ENCODE assay signal across 8 mouse cellular contexts in genomic region chr10:41684548-41684996, GRCm38 (mm10). TPM values are rescaled to one million over a fixed set of nuclear protein-coding genes. Genes with fewer than 3 reads are reported as not detected.
DNase-seq lines count a peak whose midpoint lies in the region; ATAC-seq and TF ChIP-seq lines count a peak whose summit lies in the region.

No protein-coding gene starts in this region.

- H3K9me3 ChIP-seq in ES-E14 (ENCODE audit: control insufficient read depth, insufficient read depth, low read depth, low read length), result no peaks in the 10 kb centered on the region
- peaks cover 8% of the 10 kb centered on the region; the same call in 1 of the 2 replicates for H3K9me3 ChIP-seq in hindbrain, embryonic 10.5 days
- peaks cover 7% of the 10 kb centered on the region; the same call in 1 of the 2 replicates for H3K9me3 ChIP-seq in limb, embryonic 12.5 days
- H3K9me3 ChIP-seq in midbrain, postnatal 0 days (ENCODE audit: low read length), result 0 out of 2 replicates have a peak, but pooled peaks cover 4% of the 10 kb centered on the region

- H3K4me1 ChIP-seq in ES-E14 (ENCODE audit: control insufficient read depth in 2 of 2, insufficient read depth in 2 of 2, low read length in 2 of 2, poor library complexity in 1 of 2), result peaks cover 0 to 4% of the 10 kb centered on the region in 2 experiments; a peak in 1 of 4 replicates
- H3K4me1 ChIP-seq in hindbrain, embryonic 10.5 days (replicated peaks), result peaks cover 7% of the 10 kb centered on the region
- no peaks in the 10 kb centered on the region; the same call in 1 of the 2 replicates for H3K4me1 ChIP-seq in limb, embryonic 12.5 days (replicated peaks)
- no peaks in the 10 kb centered on the region for H3K4me1 ChIP-seq in midbrain, postnatal 0 days (ENCODE audit: insufficient read depth, low read length)

- H3K27me3 ChIP-seq in hindbrain, embryonic 10.5 days (ENCODE audit: insufficient read depth, poor library complexity, severe bottlenecking), result peaks cover 29% of the 10 kb centered on the region
- peaks cover 9% of the 10 kb centered on the region; the same call in 1 of the 2 replicates for H3K27me3 ChIP-seq in limb, embryonic 12.5 days
- H3K27me3 ChIP-seq in midbrain, postnatal 0 days (ENCODE audit: insufficient read depth, low read length), result 0 out of 2 replicates have a peak, but pooled peaks cover 6% of the 10 kb centered on the region

- peak; percentile 15; the same call in 1 of the 2 replicates for TF ChIP-seq CTCF in midbrain, postnatal 0 days (IDR thresholded peaks at IDR 0.05)

- H3K36me3 ChIP-seq in ES-E14 (ENCODE audit: control insufficient read depth, insufficient read depth, low read length, poor library complexity, severe bottlenecking), result no peaks in the 10 kb centered on the region
- no peaks in the 10 kb centered on the region for H3K36me3 ChIP-seq in hindbrain, embryonic 10.5 days
- H3K36me3 ChIP-seq in limb, embryonic 12.5 days, result no peaks in the 10 kb centered on the region
- H3K36me3 ChIP-seq in midbrain, postnatal 0 days (ENCODE audit: insufficient read depth, low read length), result no peaks in the 10 kb centered on the region

- in situ Hi-C loops in ES-E14 (cut with MboI; ENCODE audit: low sequenced_read_pairs in 2 of 2, unreplicated experiment in 2 of 2), result loop anchor here (5.0 to 25.0 kb wide), 3 partner anchors 170 to 672 kb away; partner anchors contain the start of gene Cd164 (in 1 of the 2)

- peak; percentile 29 for DNase-seq in CD4-positive, CD25-positive, alpha-beta regulatory T cell, adult 2 months (ENCODE audit: low read depth, low spot score)
- peak; percentile 73 for DNase-seq in ES-E14 (ENCODE audit: low read depth, low spot score)
- DNase-seq in hindbrain, embryonic 10.5 days (ENCODE audit: low spot score), result peak; percentile 26
- no peak for DNase-seq in midbrain, postnatal 0 days (ENCODE audit: low spot score)
- no peak for DNase-seq in layer of hippocampus, postnatal 36 days
- DNase-seq in left cerebral cortex, postnatal 25 days (ENCODE audit: low spot score in 2 of 2), result no peak

- ATAC-seq in CD4-positive, CD25-positive, alpha-beta regulatory T cell, adult 4 months, result no peak
- ATAC-seq in limb, embryonic 12.5 days (ENCODE audit: insufficient number of reproducible peaks, insufficient read depth, low FRiP score, low TSS enrichment, low read depth), result no peak
- ATAC-seq in midbrain, postnatal 0 days (ENCODE audit: low FRiP score), result no peak

- H3K4me2 ChIP-seq in limb, embryonic 12.5 days, result peak overlapping the region; percentile 55
- H3K4me2 ChIP-seq in midbrain, postnatal 0 days (ENCODE audit: low read depth, low read length, poor library complexity, severe bottlenecking), result peak overlapping the region; percentile 20; the same call in 1 of the 2 replicates

- H3K27ac ChIP-seq in ES-E14 (ENCODE audit: insufficient read depth, low read depth, low read length, poor library complexity, severe bottlenecking), result no peak overlapping the region
- H3K27ac ChIP-seq in hindbrain, embryonic 10.5 days, result no peak overlapping the region
- no peak overlapping the region for H3K27ac ChIP-seq in limb, embryonic 12.5 days
- no peak overlapping the region for H3K27ac ChIP-seq in midbrain, postnatal 0 days (ENCODE audit: low read depth, low read length)

- H3K4me3 ChIP-seq in ES-E14 (ENCODE audit: insufficient read depth in 1 of 2, low read depth in 1 of 2, low read length in 2 of 2, poor library complexity in 1 of 2, severe bottlenecking in 1 of 2), result no peak overlapping the region
- H3K4me3 ChIP-seq in hindbrain, embryonic 10.5 days, result peak overlapping the region; percentile 36
- H3K4me3 ChIP-seq in limb, embryonic 12.5 days (replicated peaks), result peak overlapping the region; percentile 22
- no peak overlapping the region for H3K4me3 ChIP-seq in midbrain, postnatal 0 days (ENCODE audit: low read depth, low read length)

- intact Hi-C loops in left cerebral cortex, postnatal 25 days (cut with DNase I), result loop anchor here (5.0 kb wide), 1 partner anchor 382 kb away; the partner anchor contains the start of genes Ak9 and Fig4

- 4% methylated on average over 21 of the region's 21 CpGs for WGBS in hindbrain, embryonic 10.5 days
- WGBS in limb, embryonic 12.5 days, result 2% methylated on average over 21 of the region's 21 CpGs
- 4% methylated on average over 21 of the region's 21 CpGs for WGBS in midbrain, postnatal 0 days

- no peak overlapping the region; the same call in 1 of the 2 replicates for H3K9ac ChIP-seq in ES-E14 (ENCODE audit: insufficient read depth, low read depth, low read length, poor library complexity, severe bottlenecking)
- peak overlapping the region; percentile 27; the same call in 1 of the 2 replicates for H3K9ac ChIP-seq in limb, embryonic 12.5 days (replicated peaks)
- no peak overlapping the region for H3K9ac ChIP-seq in midbrain, postnatal 0 days (replicated peaks; ENCODE audit: low read length, poor library complexity, severe bottlenecking)

TF ChIP-seq in ES-E14, 5 proteins besides CTCF, POLR2A, EP300 and RAD21:
- TF ChIP-seq ZC3H11A (IDR thresholded peaks at IDR 0.05; ENCODE audit: borderline replicate concordance, low read depth, low read length) (no peak), ZNF384 (IDR thresholded peaks at IDR 0.05; ENCODE audit: low read depth, low read length) (no peak), CHD2 (IDR thresholded peaks at IDR 0.05; ENCODE audit: low read depth, low read length) (no peak), MAFK (IDR thresholded peaks at IDR 0.05; ENCODE audit: insufficient read depth, low read depth, low read length) (no peak), HCFC1 (IDR thresholded peaks at IDR 0.05; ENCODE audit: borderline replicate concordance, insufficient read depth, low read length) (no peak)

RNA-seq across cellular contexts. Expression of gene Ccdc162, which starts 31.9 kb away (rescaled TPM):
- 1 to 10 TPM; 1.5 to 1.6 TPM for polyA plus RNA-seq in CD4-positive, CD25-positive, alpha-beta regulatory T cell, adult 4 months (2017; shearing (Covaris generic))
- total RNA-seq in ES-E14 (2012; rRNA removed), result 0.40 and 1.2 TPM in 2 replicates
- polyA plus RNA-seq in hindbrain, embryonic 10.5 days (2016; fragmentation: Nextera tagmentation; extraction: Ambion mirVana), result 0.51 and 0.56 TPM in 2 replicates
- 0.71 and 1.1 TPM in 2 replicates for polyA plus RNA-seq in limb, embryonic 12.5 days (2016; fragmentation: Nextera tagmentation; extraction: Ambion mirVana)
- 1.7 and 2.4 TPM in 2 replicates for total RNA-seq in midbrain, postnatal 0 days (2014; rRNA removed)
- polyA plus RNA-seq in midbrain, postnatal 0 days (2015; fragmentation: Nextera tagmentation; extraction: Ambion mirVana), result 0.63 and 0.64 TPM in 2 replicates
- total RNA-seq in layer of hippocampus, postnatal 36 days (2021), result under 1 TPM; 0.78 to 0.80 TPM
- under 1 TPM; 0.41 to 0.92 TPM for total RNA-seq in left cerebral cortex, postnatal 25 days (2021)

Comparison
In these comparisons a context has a peak if more than half of its experiments do, and no peak if none do; other contexts are left out.
1. DNase-seq: peak in CD4-positive, CD25-positive, alpha-beta regulatory T cell, adult 2 months (single experiment), ES-E14 (single experiment) and hindbrain, embryonic 10.5 days (single experiment); none in midbrain, postnatal 0 days (single experiment), layer of hippocampus, postnatal 36 days (0 of 2) and left cerebral cortex, postnatal 25 days (0 of 2).
2. H3K4me3 ChIP-seq: peak in hindbrain, embryonic 10.5 days (single experiment) and limb, embryonic 12.5 days (single experiment); none in ES-E14 (0 of 2) and midbrain, postnatal 0 days (single experiment).